Mouse (Mus musculus): ENCODE results near the gene Fnbp1l.
A peak's percentile ranks its signal among the peaks of the same experiment; 100 is the strongest.

Fnbp1l gene

DNA sequence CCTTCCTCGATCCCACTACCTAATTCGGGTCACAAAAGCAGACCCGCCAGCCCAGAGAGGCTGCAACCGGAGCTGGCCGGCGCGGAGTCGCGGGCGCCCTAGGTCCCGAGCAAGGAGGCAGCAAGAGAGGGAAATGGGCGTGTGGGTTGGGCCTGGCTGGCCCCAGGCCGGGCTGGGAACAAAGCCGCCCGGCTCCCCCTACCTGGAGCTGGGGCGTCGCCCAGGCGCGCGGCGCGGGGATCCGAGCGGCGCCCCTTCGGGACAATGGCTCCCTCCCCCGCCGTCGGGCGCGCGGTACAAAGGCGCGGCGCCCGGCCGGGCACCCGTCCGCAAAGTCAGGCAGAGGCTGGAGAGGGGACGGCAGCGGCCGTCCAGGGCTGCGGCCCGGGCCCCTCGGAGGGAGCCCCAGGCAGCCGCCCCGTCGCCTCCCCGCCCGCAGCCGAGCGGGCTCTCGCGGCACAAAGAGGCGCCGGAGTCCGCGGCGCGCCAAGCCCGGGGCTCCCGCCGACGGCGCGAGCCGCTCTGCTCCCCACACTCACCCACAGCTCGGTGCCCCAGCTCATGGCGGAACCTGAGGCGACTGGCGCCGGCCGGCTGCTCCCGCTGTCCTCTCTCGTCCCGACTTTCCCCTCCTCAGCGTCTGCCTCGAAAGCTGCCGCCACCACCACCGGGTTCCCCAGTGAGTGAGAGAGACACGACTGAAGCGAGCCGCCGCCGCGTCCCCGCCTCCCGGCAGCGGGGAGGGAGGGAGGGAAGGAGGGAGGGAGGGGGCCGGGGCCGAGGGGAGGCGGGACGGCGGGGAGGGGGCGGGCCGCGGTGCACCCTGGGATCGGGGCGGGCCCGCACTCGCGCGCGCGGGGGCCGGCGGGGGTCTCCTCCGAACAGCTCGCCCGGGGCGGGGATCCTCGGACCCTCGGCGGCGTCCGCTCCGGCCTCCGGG, at the start of gene Fnbp1l:
Gene Fnbp1l (minus strand): TSS at position 725 of the 940 bp plus-strand sequence.
- peak; percentile 87 to 92 for DNase-seq

DNA sequence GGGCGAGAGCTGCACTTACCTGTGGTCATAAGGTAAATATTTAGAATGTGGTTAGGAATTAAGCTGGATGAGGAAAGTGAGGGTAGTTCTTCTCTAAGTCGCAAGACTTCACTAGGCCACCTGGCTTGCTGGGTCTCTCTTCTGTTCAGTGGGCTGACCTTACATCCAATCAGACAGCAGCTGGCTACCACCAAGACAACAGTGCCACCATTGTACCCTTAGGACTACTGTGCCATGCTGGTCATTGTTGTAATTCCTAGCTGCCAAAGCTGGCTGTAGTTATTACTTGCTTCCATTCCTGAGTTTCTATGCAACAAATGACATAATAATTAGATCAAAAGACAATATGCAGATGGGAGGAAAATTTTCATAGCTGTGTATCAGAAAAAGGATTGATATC, 41.3 kb upstream of the Fnbp1l start:
- DNase-seq: no peak

DNA sequence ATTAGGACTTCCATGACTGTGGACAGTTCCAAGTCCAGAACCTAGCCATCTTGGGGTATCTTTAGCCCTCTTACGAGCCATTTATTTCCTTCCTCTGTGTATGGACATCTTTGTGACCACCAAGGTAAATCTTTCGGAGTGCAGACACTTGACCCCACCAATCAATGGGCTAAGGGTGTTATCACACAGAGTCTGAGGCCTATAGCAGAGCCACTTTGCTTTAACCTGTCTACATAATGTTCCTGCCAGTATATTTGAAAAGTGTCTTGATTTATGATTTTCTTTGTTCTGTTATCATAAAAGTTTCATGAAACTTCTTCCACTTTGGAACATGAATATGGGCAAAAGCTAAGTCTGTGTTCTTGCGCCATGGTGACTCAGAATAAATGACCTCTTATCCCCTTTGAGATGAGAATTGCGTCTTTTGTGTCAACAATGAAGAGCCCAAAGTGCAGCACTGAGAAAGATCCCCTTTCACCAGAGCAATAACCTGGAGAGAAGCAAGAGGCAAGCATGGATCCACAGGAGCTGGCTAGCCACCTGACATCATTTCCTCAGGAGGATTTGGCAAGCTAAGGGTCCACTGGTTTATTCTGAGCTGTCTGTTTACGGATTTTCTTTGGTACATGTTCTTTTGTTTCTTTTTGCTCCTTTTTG, 39.9 kb upstream of the Fnbp1l start:
- no peak for DNase-seq

DNA sequence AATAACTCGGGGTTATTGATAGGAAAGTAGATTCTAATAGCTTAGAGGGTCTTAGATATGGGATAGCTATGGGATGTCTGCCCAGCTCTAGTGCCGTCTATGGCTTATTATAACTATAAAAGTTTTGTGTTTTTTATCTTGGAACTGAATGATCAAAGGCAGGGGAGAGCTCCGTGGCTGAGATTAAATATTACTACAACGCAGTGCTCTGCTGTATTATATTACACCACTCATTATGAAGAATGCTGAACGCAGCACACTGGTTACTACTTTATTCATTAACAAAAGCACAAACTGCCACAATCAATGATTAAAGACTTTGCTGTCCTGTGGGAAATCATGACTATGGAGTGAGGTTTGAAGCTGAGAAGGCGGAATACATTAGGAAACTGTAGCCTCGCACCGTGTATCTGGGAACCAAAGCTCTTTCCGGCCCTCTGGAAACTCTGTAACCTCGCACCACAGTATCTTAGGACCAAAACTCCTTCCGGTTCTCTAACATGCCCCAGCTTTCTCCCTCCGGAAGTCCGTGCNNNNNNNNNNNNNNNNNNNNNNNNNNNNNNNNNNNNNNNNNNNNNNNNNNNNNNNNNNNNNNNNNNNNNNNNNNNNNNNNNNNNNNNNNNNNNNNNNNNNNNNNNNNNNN, 27.8 kb upstream of the Fnbp1l start:
- peak in 1 of 2 experiments; percentile 58 for DNase-seq

DNA sequence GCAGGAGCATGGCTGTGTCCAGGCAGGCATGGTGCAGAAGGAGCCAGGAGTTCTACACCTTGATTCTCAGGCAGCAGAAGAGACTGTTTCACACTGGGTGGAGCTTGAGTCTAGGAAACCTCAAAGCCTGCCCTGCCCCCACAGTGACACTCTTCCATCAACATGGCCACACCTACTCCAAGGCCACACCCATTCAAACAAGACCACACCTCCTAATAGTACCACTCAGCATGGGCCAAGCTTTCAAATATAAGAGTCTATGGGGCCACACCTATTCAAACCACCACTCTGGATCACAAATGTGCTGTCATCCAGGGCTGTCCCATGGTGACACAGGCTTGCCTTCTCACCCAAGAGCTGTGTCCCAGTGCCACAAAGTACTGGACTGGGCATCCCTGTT, 20.8 kb upstream of the Fnbp1l start:
- DNase-seq: no peak

DNA sequence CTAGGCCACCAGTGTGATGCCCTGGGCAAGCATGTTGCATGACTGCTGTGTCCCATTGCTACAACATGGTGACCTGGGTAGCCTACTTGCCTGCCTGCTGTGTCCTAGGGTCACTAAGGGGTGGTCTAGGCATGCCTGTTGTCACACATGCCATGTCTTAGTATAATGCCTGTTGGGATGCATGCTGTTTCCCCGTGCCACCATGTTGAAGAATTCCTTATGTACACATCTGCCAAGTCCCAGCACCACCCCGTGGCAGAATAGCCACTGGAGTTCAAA, 19.6 kb upstream of the Fnbp1l start:
- DNase-seq: no peak

DNA sequence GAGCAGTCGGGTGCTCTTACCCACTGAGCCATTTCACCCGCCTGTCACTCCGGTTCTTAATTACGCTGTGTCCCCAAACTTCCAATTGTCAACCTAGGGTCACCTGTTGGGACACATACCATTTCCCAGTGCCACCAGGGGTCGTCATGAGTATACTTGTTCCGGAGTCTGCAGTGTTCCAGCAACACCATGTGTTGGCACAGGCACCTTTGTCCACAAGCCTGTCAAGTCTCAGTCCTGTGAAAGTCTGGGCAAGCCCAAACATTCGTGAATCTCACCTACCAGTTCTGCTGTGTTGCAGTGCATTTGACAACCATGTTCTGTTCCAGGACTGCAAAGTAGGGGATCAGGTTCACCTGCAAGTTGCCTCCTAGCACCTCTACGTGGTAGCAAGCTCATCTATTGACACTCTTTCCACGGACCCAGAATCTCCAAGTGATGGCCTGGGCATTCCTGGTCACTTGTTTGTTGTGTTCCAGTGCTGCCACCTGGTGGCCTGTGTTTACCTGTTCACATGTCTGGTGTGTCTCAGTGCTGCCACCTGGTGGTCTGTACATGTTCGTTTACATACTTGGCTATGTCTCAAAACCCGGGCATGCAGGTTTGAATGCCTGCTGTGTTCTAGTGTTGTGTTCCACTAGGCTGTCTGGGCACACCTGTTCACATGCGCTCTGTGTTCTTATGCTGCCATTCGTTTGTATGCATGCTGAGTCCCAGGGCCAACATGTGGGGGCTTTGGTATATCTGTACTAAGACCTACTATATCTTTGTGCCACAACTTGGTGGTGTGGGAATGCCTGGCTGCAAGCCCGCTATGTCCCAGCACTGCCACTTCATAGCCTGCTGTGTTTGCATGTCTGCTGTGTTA, 19.0 kb upstream of the Fnbp1l start:
- DNase-seq: peak; percentile 97 to 98

DNA sequence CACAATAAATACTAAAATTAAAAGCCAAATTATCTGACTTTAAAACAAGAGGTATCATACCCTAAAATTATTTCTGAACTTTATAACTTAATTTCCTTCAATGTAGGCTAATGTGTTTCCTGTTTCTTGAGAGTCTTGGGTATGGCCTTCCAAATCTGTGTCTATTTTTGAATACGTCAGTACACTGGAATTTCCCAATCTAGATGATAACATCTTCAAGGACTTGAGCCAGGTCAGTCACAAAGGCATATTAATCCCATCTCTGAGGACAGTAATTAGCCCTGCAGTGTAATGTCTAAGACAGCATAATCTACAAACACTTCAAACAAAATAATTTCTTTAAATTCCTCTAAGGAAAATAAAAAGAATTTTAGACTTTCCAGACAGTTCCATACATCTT, 17.8 kb upstream of the Fnbp1l start:
- DNase-seq: no peak

DNA sequence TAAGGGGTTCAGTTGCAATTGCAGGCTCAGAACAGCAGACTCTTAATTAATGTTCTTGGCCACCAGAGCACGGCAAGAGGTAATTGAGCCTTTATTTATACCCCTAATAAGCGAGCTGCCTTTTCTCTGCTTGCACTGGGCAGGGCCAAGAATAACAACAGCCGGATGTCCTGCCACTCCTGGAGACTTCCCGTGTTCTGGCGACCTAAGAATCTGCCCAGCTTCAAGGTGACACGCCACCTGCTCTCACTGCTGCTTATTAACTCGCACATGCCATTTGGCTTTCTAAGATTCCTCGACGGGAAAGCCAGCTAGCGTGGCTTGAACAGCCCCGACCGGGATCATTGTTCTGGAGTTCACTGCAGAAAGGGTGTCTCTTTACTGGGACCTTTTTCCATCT, 15.7 kb upstream of the Fnbp1l start:
- peak; percentile 57 to 70 for DNase-seq

DNA sequence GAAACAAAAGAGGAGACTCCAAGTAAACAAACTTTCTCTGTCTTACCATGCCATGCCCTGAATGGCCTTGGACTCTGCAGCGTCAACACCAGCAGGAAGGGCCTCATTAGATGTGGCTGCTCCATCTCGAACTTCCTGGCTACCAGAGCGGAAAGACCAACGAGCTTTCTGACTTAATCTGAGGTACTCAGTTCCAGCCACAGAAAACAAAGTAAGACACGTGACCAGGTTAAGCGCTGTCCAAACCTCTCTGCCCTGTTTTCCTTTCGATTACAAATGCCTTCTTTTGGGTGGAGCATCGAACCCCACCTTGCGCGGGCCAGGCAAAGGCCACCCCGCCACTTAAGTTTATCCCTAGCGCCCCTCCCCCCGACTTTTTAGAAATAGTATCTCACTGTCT, 10.1 kb upstream of the Fnbp1l start:
- peak in 1 of 2 experiments; percentile 53 for DNase-seq

DNA sequence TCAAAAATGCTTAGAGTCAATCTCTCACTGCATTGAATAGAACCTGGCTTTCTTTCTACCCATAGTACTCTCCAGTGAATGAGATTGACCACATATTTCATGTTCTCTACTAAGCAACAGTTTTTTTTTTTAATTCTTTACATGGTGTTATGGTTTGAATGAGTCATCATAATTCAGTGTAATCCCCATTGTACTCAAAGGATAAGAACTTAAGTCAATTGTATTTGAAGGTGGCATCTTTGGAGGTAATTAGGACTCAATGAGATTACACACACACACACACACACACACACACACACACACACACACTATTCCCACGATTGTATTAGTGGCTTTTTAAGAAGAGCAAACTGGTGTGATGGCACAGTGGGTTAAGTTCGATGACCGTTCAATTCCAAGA, 9.4 kb upstream of the Fnbp1l start:
- no peak for DNase-seq

DNA sequence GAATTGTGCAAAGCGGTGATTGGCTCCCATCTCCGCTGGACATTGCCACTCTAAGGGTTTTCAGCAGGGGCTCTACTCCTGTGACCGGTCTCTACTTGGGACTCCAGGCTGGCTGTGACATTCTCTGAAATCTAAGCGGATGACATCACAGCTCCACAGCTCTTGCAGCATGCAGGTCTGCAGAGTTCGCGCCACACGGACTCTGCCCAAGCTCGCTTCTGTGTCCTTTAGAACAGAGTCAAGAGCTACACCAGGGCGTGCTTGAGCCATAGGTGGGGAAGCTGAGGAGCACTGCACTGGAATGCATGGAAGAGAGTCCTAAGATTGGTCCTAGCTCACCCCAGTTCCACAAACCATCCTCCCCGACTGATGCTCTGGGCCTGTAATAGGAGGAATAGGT, 9.0 kb upstream of the Fnbp1l start:
- no peak for DNase-seq

DNA sequence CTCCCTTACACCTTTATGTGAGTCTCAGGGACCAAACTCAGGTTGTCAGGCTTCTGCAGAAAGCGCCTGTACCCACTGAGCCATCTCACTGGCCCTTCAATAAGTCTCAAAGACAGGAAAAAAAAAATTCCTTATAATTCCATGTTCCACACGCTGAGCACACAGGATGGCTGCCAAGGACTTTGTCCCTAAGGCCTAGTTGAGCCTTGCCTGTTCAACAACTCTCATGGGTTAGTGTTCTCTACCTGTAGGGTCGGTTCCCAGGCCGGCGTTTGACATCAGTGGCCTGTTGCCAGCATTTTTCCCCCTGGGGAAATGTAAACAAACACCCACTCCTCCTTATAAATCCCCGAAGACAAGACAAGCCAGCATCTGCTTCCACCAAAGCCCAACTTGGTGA, 8.3 kb upstream of the Fnbp1l start:
- no peak for DNase-seq

DNA sequence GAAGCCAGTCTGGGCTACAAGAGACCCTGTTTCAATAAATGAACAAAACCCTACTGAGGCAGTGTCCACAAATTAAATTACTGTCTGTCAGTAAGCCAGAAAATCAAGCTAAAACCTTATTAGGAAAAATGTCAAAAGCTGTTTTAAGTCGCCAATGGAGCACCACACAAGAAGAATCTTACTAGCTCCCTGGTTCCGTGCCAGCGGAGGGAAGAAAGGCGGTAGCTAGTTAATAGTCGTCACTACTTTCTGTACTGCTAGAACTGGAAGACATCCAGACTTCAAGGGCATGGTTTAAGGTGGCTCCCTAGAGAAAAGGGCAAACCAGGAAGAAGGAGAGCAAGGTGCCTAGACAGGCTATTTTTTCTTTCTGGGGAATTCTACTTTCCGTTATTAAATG, 5.1 kb upstream of the Fnbp1l start:
- DNase-seq: peak; percentile 71 to 80

DNA sequence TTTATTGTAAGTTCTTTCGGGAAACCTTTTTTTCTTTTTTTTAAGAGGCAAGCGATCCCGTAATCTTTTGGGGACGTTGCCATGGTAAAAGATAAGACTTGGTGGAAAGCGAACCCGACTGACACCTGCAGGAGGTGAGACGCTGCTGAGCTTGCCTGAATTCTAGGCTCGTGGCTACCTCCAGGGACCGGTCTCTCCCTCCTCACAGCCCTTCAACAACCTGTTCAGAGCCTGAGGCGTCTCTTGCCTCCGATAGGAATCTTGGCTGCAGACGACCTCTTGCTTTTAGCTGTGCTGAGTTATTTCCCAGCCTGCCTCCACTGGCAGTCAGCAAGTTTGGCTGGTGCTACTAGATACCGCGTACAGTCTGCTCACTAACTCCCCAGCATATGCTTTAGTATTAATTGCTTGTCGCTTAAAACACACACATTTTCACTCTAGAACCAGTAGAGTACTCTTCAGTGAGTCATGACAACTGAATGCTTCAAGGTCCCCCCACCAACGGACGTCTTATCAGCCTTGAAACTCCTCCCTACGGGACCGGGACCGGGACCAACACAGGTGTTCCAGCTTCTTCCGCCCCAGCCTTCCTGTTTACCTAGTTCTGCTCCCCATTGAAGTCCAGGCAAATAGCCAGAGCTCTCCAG, 893 bp upstream of the Fnbp1l start:
- DNase-seq: peak; percentile 48 to 73

DNA sequence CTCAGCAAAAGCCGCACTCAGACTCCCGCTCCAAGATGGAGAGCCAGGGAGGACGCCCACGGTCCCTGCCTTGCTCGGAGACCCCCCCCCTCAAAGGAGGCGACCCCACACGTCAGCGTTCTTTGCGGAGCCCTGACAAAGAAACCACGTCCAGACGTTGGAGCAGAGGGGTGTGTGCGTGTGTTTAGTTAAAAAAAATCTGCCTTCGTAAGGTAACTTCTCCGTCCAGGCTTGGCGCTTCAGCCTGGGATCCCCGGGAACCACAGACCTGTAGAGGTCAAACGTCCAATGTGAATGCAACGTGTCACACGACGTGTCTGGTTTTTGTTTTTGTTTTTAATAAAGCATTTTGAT, 393 bp upstream of the Fnbp1l start:
- DNase-seq: no peak

DNA sequence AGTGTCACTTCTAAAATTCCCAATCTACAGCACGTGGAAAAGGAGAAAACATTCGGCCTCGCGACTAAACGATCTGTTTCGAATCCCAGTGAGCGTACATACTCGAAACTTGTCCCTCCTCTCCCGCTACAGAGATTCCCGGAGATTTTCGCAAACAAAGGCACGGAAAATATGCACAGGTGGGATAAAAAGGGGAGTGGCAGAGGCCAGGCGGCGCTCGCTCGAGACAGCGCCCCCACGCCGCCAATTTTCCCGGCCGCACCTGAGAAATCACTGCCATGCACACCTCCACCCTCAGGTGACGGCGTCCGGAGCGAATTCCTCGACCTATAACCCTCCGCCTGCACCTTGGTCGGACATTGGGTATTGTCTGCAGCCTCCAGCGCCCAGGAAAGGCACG, 1.1 kb downstream of the Fnbp1l start:
- peak; percentile 69 to 80 for DNase-seq

DNA sequence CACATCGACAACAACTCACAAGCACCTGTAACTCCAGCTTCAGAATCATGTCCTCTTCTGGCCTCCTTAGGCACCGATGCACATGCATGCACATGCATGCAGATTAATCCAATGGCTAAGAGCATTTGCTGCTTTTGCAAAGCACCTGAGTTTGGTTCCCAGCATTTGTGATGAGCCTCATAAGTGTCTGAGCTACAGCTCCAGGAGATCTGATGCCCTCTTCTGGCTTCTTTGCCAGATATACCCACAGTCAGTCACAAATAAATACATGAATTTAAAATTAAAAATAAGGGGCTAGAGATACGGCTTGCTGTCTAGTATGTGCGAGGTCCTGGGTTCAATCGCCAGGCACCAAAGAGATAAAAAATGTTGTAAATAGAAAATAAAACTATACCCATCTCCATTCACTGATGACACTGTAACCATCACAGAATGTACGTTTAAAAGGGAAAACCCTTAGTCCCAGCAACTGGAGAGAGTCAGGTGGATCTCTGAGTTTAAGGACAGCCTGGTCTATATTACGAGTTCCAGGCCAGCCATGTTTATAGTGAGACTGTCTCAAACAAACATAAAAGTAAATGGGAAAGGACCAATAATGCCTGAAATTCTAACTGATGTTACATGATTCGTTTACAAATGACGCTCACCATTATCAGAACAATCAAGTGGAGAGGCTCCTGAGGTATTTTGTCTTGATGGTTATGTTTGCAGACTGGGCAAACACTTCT, 1.7 kb downstream of the Fnbp1l start:
- DNase-seq: no peak

DNA sequence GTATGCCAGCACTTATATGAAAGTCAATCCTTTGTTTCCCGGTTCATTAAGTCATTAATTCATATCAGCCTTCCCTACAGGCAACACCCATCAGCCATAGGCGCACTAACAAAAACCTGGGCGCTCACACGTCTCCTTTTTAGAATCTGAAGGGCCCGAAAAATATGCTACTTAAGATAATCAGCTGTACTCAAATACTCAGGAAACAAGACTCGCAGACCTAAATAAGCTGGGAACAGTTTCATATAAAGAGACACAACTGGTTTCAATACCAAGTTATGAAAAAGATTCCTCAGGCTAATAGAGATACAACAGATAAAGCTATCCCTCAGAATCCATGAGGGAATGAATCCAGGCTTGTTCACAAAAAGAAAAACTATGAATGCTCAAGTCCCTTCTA, 7.0 kb downstream of the Fnbp1l start:
- no peak for DNase-seq

DNA sequence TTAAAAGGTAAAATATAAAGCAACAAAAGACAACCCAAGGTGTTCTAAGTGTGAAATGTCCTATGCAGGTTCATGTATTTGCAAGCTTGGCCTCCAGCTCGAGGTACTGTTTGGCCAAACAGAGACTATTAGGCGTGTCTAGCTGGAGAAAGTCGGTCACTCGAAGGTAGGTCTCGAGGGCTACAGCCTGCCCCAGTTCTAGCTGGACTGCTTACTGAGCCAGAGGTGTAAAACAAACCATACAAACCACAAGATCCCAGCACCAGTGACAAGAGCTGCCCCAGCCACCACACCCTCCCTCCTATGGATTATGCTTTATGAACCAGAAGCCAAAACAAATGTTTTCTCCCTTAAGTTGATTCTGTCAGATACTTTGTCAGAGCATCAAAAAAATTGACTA, 7.8 kb downstream of the Fnbp1l start:
- DNase-seq: no peak

DNA sequence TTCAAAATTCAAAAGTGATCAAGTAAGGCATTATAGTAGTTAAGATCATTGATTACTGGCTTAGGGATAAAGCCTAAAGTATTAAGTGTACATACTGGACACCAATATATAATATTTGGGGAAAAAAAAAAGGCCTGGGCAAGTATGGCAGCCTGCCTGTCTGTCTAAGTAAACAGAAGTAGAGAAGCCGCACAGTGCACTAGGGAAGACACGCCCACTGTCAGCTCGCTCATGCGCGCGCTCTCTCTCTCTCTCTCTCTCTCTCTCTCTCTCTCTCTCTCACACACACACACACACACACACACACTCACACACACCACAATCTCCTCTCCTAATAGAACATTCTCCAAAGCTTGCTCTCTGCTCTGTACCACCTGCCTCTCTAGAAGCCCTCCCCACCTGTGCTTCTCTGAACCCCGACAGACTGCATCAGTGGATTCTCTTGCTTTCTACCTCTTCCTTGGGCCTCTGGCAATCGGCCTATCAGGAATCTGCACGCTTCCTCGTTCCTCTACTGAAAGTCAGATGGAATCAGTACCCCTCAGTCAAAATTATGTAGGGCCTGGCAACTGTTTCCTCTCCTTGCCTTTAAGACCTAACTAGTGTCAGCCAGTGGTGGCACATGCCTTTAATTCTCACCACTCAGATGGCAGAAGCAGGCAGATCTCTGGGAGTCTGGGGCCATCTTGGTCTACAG, 13.3 kb downstream of the Fnbp1l start:
- DNase-seq: no peak

All from kidney, postnatal 4 days (tissue).